Mouse (Mus musculus): ENCODE measurements around the gene Dnajc5g. TPM values are rescaled to one million over a fixed set of nuclear protein-coding genes. Genes with fewer than 3 reads are reported as not detected.

Gene Dnajc5g
- not detected for polyA plus RNA-seq (2014; fragmentation: Illumina TruSeq; extraction: RNeasy Lipid Tissue Mini Kit (QIAGEN cat#74804); ENCODE audit: low replicate concordance)

DNA sequence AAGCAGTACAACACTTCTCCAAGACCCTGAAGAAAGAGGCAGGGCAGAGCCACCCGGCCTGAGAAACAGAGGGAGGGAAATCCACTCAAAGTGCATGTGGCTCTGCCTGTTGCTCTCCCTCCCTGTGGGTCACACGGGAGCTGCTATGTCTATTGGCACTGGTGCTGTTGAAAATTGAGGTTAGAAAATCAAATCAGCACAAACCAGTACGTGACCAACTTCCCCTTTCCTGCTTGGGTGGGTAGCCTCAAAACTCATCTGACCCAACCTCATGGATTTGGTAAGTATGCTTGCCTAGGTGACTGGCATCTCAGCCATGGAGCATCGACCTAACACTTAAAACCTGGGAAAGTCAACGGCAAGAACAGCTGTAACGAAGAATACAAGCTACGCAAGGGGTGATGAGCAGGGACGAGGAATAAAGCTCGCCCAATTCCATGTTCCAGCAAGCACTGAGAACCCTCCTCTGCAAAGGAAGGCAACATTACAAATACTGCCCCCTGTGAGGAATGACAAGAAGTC, at the start of gene Dnajc5g:
TSS of gene Dnajc5g (plus strand) at position 472 of the 522 bp plus-strand sequence.

DNA sequence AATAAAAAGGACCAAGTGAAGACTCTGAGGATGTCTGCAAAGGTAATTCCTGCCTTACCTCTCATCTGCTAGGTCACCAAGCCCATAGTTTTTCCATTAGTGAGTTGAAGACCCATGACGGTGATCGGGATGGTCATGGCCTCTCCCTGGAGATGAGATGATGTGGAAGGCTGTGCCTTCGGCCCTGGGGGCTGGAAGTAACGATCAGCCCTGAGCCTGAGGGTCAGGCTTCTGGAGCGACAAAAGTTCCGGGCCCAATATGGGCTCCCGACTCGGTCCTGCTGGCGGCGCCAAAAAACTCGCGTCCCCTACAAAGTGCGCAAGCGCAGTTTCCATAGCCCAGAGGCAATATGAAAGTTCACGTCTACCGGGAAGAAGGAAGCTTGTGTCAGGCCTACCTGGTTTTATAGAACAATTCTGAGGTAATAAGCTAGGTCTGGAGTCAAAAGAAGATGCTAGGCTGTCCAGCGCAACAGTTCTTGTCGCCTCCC, 2.0 kb downstream of the Dnajc5g start, which contains the start of gene Slc30a3:
TSS of gene Slc30a3 (minus strand) at position 238 of the 491 bp plus-strand sequence.

DNA sequence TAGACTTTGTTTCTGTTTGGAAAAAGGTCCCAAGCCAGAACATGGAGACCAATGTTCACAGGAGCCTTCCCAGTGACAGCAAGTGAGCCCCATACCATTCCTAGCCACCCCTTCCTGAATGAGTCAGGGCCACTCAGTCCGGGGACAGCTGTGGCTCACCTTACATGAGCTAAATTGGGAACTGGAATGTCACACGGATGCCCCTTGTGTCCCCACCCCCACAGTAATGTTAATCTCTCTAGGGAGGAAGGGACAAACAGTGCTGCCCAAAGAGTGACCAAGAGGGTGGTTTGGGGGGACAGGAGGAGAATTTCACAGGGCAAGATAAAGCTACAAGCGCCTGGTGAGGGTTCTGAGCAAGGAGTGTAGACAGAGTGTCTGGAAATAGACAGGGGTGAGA, 10.3 kb downstream of the Dnajc5g start, which contains the start of gene Trim54:
TSS of gene Trim54 (plus strand) at position 359 of the 400 bp plus-strand sequence.

DNA sequence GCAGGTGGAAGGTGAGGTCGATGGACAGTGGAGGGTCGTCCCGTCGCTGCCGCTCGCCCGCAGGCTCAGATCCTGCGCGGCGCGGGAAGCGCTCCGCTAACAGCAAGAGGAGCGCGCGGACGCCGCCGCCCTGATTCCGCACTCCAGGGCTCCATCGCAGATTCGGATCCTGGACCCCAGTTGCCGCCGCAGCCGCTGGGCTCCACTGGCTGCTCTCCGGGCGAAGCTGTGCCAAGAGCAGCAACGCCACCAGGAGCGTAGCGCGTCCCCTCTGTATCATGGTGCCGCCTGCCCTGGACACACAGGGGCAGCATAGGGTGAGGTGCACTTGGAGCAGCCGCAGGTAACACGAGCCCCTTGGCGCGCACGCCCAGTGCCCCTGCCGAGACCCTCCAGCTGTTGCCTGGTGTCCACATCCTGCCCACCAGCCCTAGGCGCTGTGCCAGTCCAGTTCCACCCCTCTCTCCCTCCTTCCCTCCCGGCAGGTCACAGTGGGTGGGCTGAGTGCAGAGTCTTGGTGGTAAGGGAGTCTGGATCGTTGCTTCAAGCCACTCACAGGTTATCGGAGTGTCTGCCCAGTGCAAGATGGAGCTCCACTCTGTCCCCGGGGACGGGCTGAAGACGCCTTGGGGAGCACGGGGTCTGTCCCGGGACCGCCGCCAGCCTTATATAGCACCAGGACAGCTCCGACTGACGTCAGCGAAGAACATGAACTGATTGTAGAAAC, 32.3 kb downstream of the Dnajc5g start, which contains the start of gene Ucn:
TSS of gene Ucn (minus strand) at position 589 of the 727 bp plus-strand sequence.

DNA sequence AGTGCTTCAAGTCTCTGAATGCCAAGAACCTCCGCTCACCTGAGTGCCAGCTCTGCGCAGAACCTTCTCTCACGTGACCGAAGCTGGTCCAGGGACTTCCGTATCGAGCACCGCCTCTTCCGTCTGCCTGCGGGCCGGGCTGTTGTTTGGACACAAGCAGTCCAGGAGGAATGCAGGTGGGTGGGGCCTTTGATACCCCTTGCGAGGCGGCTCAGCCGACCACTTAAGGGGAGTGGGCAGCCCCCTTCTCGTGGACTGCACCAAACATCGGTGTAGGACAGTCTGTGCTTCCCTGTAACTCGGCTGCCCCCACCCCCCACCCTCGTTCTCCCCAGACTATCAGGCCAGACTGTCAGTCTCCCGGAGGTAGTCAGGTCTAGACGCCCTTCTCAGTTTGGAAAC, 48.1 kb downstream of the Dnajc5g start, which contains the start of gene Mpv17:
TSS of gene Mpv17 (minus strand) at position 100 of the 402 bp plus-strand sequence.

Other genes with a start within 250 kb of the Dnajc5g start
- 15.1 TPM for gene Tmem214, start 238.3 kb upstream of the Dnajc5g start, polyA plus RNA-seq (2014; fragmentation: Illumina TruSeq; extraction: RNeasy Lipid Tissue Mini Kit (QIAGEN cat#74804); ENCODE audit: low replicate concordance)
- gene Agbl5, start 217.6 kb upstream of the Dnajc5g start, polyA plus RNA-seq (2014; fragmentation: Illumina TruSeq; extraction: RNeasy Lipid Tissue Mini Kit (QIAGEN cat#74804); ENCODE audit: low replicate concordance), result 2.3 TPM
- 273 TPM for gene Ost4, start 198.5 kb upstream of the Dnajc5g start, polyA plus RNA-seq (2014; fragmentation: Illumina TruSeq; extraction: RNeasy Lipid Tissue Mini Kit (QIAGEN cat#74804); ENCODE audit: low replicate concordance)
- 0.11 TPM for gene Emilin1, start 192.9 kb upstream of the Dnajc5g start, polyA plus RNA-seq (2014; fragmentation: Illumina TruSeq; extraction: RNeasy Lipid Tissue Mini Kit (QIAGEN cat#74804); ENCODE audit: low replicate concordance)
- gene Khk, start 184.9 kb upstream of the Dnajc5g start, polyA plus RNA-seq (2014; fragmentation: Illumina TruSeq; extraction: RNeasy Lipid Tissue Mini Kit (QIAGEN cat#74804); ENCODE audit: low replicate concordance), result 2.0 TPM
- gene Cgref1, start 160.7 kb upstream of the Dnajc5g start, polyA plus RNA-seq (2014; fragmentation: Illumina TruSeq; extraction: RNeasy Lipid Tissue Mini Kit (QIAGEN cat#74804); ENCODE audit: low replicate concordance), result 18.4 TPM
- gene Preb, start 145.9 kb upstream of the Dnajc5g start, polyA plus RNA-seq (2014; fragmentation: Illumina TruSeq; extraction: RNeasy Lipid Tissue Mini Kit (QIAGEN cat#74804); ENCODE audit: low replicate concordance), result 17.1 TPM
- 0.30 TPM for gene Tcf23, start 137.6 kb upstream of the Dnajc5g start, polyA plus RNA-seq (2014; fragmentation: Illumina TruSeq; extraction: RNeasy Lipid Tissue Mini Kit (QIAGEN cat#74804); ENCODE audit: low replicate concordance)
- 41.8 TPM for gene Atraid, start 58.0 kb upstream of the Dnajc5g start, polyA plus RNA-seq (2014; fragmentation: Illumina TruSeq; extraction: RNeasy Lipid Tissue Mini Kit (QIAGEN cat#74804); ENCODE audit: low replicate concordance)
- 3.5 TPM for gene Slc5a6, start 57.4 kb upstream of the Dnajc5g start, polyA plus RNA-seq (2014; fragmentation: Illumina TruSeq; extraction: RNeasy Lipid Tissue Mini Kit (QIAGEN cat#74804); ENCODE audit: low replicate concordance)
- gene Cad, start 51.5 kb upstream of the Dnajc5g start, polyA plus RNA-seq (2014; fragmentation: Illumina TruSeq; extraction: RNeasy Lipid Tissue Mini Kit (QIAGEN cat#74804); ENCODE audit: low replicate concordance), result 0.33 TPM
- gene Slc30a3, start 2.0 kb downstream of the Dnajc5g start, polyA plus RNA-seq (2014; fragmentation: Illumina TruSeq; extraction: RNeasy Lipid Tissue Mini Kit (QIAGEN cat#74804); ENCODE audit: low replicate concordance), result not detected
- not detected for gene Trim54, start 10.4 kb downstream of the Dnajc5g start, polyA plus RNA-seq (2014; fragmentation: Illumina TruSeq; extraction: RNeasy Lipid Tissue Mini Kit (QIAGEN cat#74804); ENCODE audit: low replicate concordance)
- not detected for gene Ucn, start 32.5 kb downstream of the Dnajc5g start, polyA plus RNA-seq (2014; fragmentation: Illumina TruSeq; extraction: RNeasy Lipid Tissue Mini Kit (QIAGEN cat#74804); ENCODE audit: low replicate concordance)
- gene Mpv17, start 48.0 kb downstream of the Dnajc5g start, polyA plus RNA-seq (2014; fragmentation: Illumina TruSeq; extraction: RNeasy Lipid Tissue Mini Kit (QIAGEN cat#74804); ENCODE audit: low replicate concordance), result 10.0 TPM
- 0.22 TPM for gene Gm29609, start 73.6 kb downstream of the Dnajc5g start, polyA plus RNA-seq (2014; fragmentation: Illumina TruSeq; extraction: RNeasy Lipid Tissue Mini Kit (QIAGEN cat#74804); ENCODE audit: low replicate concordance)
- 49.3 TPM for gene Gtf3c2, start 73.9 kb downstream of the Dnajc5g start, polyA plus RNA-seq (2014; fragmentation: Illumina TruSeq; extraction: RNeasy Lipid Tissue Mini Kit (QIAGEN cat#74804); ENCODE audit: low replicate concordance)
- gene Snx17, start 86.9 kb downstream of the Dnajc5g start, polyA plus RNA-seq (2014; fragmentation: Illumina TruSeq; extraction: RNeasy Lipid Tissue Mini Kit (QIAGEN cat#74804); ENCODE audit: low replicate concordance), result 37.9 TPM
- 0.89 TPM for gene Eif2b4, start 87.1 kb downstream of the Dnajc5g start, polyA plus RNA-seq (2014; fragmentation: Illumina TruSeq; extraction: RNeasy Lipid Tissue Mini Kit (QIAGEN cat#74804); ENCODE audit: low replicate concordance)
- gene Zfp513, start 96.0 kb downstream of the Dnajc5g start, polyA plus RNA-seq (2014; fragmentation: Illumina TruSeq; extraction: RNeasy Lipid Tissue Mini Kit (QIAGEN cat#74804); ENCODE audit: low replicate concordance), result 0.85 TPM
- gene Ppm1g, start 114.4 kb downstream of the Dnajc5g start, polyA plus RNA-seq (2014; fragmentation: Illumina TruSeq; extraction: RNeasy Lipid Tissue Mini Kit (QIAGEN cat#74804); ENCODE audit: low replicate concordance), result 14.1 TPM
- gene Nrbp1, start 134.6 kb downstream of the Dnajc5g start, polyA plus RNA-seq (2014; fragmentation: Illumina TruSeq; extraction: RNeasy Lipid Tissue Mini Kit (QIAGEN cat#74804); ENCODE audit: low replicate concordance), result 91.8 TPM
- not detected for gene Gm9970, start 134.9 kb downstream of the Dnajc5g start, polyA plus RNA-seq (2014; fragmentation: Illumina TruSeq; extraction: RNeasy Lipid Tissue Mini Kit (QIAGEN cat#74804); ENCODE audit: low replicate concordance)
- gene Krtcap3, start 145.4 kb downstream of the Dnajc5g start, polyA plus RNA-seq (2014; fragmentation: Illumina TruSeq; extraction: RNeasy Lipid Tissue Mini Kit (QIAGEN cat#74804); ENCODE audit: low replicate concordance), result 1.6 TPM
- gene Ift172, start 184.8 kb downstream of the Dnajc5g start, polyA plus RNA-seq (2014; fragmentation: Illumina TruSeq; extraction: RNeasy Lipid Tissue Mini Kit (QIAGEN cat#74804); ENCODE audit: low replicate concordance), result 3.9 TPM
- 0.93 TPM for gene Fndc4, start 189.8 kb downstream of the Dnajc5g start, polyA plus RNA-seq (2014; fragmentation: Illumina TruSeq; extraction: RNeasy Lipid Tissue Mini Kit (QIAGEN cat#74804); ENCODE audit: low replicate concordance)
- 0.11 TPM for gene Gckr, start 191.2 kb downstream of the Dnajc5g start, polyA plus RNA-seq (2014; fragmentation: Illumina TruSeq; extraction: RNeasy Lipid Tissue Mini Kit (QIAGEN cat#74804); ENCODE audit: low replicate concordance)